Mouse (Mus musculus) CD8-positive naive resting alpha-beta T cell, adult 57 days (primary cell): ENCODE data around the gene Gm49394. TPM values are rescaled to one million over a fixed set of nuclear protein-coding genes. Genes with fewer than 3 reads are reported as not detected.

Source experiments
- total RNA-seq: library from RNA; stranded (reverse); gene quantifications from one replicate; pipeline ENCODE4 v1.2.4, GENCODE M21; 2023

Gm49394 gene
- not detected for total RNA-seq

GRCm38 (mm10) chr7:142669751-142670625 is at the start of gene Gm49394:
TSS of gene Gm49394 (minus strand) at chr7:142669942.

DNA sequence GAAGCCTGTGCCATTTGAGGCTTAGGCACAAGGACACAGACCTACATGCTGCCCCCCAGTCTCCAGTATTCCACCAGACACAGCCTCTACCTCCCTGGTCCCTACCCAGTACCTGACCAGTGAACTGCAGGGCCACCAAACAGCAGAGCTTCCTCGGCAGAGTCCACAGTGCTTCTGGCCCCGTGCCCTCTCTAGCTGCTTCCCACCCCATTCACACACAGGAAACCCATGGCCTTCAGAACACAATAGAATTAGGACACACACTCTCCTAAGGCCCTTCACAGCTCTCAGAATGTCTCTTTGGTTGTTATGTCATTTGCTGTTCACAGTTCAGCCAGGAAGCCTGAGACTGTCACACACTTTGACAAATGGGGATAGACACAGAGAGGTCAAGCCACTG is 3.1 kb downstream of the Gm49394 start, which contains the start of gene Igf2:
Gene Igf2 (minus strand): TSS at position 158 of the 400 bp plus-strand sequence.

Other genes with a start within 250 kb of the Gm49394 start
- not detected for gene Syt8, start 235.1 kb downstream of the Gm49394 start, total RNA-seq
- not detected for gene Tnni2, start 228.1 kb downstream of the Gm49394 start, total RNA-seq
- gene Lsp1, start 209.1 kb downstream of the Gm49394 start, total RNA-seq, result 696 TPM
- gene Tnnt3, start 171.1 kb downstream of the Gm49394 start, total RNA-seq, result 46.5 TPM
- gene Mrpl23, start 137.3 kb downstream of the Gm49394 start, total RNA-seq, result 14.5 TPM
- not detected for gene Igf2, start 3.1 kb downstream of the Gm49394 start, total RNA-seq
- not detected for gene Ins2, start 73.4 kb upstream of the Gm49394 start, total RNA-seq